Mouse (Mus musculus): ENCODE measurements at regions not wholly inside any gene's neighbourhood (a gene's known extent, or its start where the extent isn't known, plus 50 kb on each side); places are given as distances from the start of the nearest gene placed in this dataset.

DNA sequence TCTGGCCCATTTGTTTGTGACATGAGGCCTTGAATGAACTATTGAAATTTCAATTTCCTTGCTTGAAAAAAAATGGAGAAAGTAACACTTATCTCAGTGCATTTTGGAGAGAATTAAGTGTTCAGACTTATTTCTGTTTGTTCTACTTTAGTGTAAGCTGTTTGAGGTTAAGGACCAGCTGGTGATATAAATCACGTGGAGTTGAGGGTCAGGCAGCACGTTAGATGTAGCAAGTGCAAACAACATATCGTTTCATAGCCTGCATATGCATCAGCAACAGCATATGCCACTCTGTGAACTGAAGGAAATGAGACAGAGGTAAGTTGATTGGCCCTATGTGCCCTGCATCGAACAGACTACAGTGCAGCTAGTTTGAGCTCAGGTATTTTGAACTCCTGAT is 90.7 kb upstream of the Osmr start:
- TF ChIP-seq POLR2A (IDR thresholded peaks at IDR 0.05; ENCODE audit: insufficient read depth, low read depth, low read length): no peak
- TF ChIP-seq CTCF (IDR thresholded peaks at IDR 0.05; ENCODE audit: insufficient read depth, low read depth, low read length): no peak

Measured in olfactory bulb, adult 2 months (tissue).